Mouse (Mus musculus) MEL (cell line): Measurements from ENCODE around the gene Prkch. TPM values are rescaled to one million over a fixed set of nuclear protein-coding genes. Genes with fewer than 3 reads are reported as not detected.

Source experiments
- DNase-seq: peaks from one replicate; pipeline ENCODE4 v3.0.0; 2011; ENCODE audit warnings: low read depth, low spot score
- H3K27ac ChIP-seq: 2 replicates; pipeline ENCODE4 v1.5.1; 2012; ENCODE audit warnings: low read depth, mild to moderate bottlenecking, control low read depth, low read length, moderate library complexity; ENCODE audit not compliant: control insufficient read depth
- H3K27me3 ChIP-seq, 2 experiments: fragments of 150-350 bp in 1 of 2; sonication (generic) in 1 of 2; 2 replicates each; pipeline ENCODE4 v1.6.1; 2012; ENCODE audit warnings: low read length in 2 of 2, mild to moderate bottlenecking in 2 of 2, improper control_type of control experiment in 1 of 2, moderate library complexity in 1 of 2; ENCODE audit not compliant: insufficient read depth in 2 of 2, control insufficient read depth in 1 of 2
- H3K36me3 ChIP-seq, 2 experiments: 2 replicates each; pipeline ENCODE4 v1.6.1; 2012 to 2014; ENCODE audit warnings: low read length in 2 of 2, improper control_type of control experiment in 1 of 2, inconsistent platforms in 1 of 2, mild to moderate bottlenecking in 1 of 2; ENCODE audit not compliant: insufficient read depth in 2 of 2, control insufficient read depth in 1 of 2
- H3K4me1 ChIP-seq, 2 experiments: fragments of 150-350 bp in 1 of 2; sonication (generic) in 1 of 2; 2 replicates each; pipeline ENCODE4 v1.6.1; 2012; ENCODE audit warnings: low read length in 2 of 2, improper control_type of control experiment in 1 of 2, mild to moderate bottlenecking in 1 of 2; ENCODE audit not compliant: insufficient read depth in 2 of 2, control insufficient read depth in 1 of 2
- H3K4me3 ChIP-seq, 2 experiments: fragments of 150-350 bp in 1 of 2; sonication (generic) in 1 of 2; 2 replicates each; pipeline ENCODE4 v1.5.1; 2012; ENCODE audit warnings: low read depth in 2 of 2, low read length in 2 of 2, mild to moderate bottlenecking in 2 of 2, moderate library complexity in 2 of 2, control low read depth in 1 of 2, improper control_type of control experiment in 1 of 2; ENCODE audit not compliant: control insufficient read depth in 1 of 2, insufficient read depth in 1 of 2
- H3K79me2 ChIP-seq: 2 replicates; pipeline ENCODE4 v1.6.1; 2012; ENCODE audit warnings: mild to moderate bottlenecking, low read length, moderate library complexity; ENCODE audit not compliant: control insufficient read depth, poor library complexity, insufficient read depth
- H3K9ac ChIP-seq: 2 replicates; pipeline ENCODE4 v1.6.1; 2012; ENCODE audit warnings: low read depth, mild to moderate bottlenecking, control low read depth, low read length, moderate library complexity; ENCODE audit not compliant: control insufficient read depth, poor library complexity, severe bottlenecking
- H3K9me3 ChIP-seq: fragments of 150-350 bp; sonication (generic); replicated peaks from 2 replicates; pipeline ENCODE4 v1.6.1; 2012; ENCODE audit warnings: mild to moderate bottlenecking, low read length, improper control_type of control experiment, moderate library complexity; ENCODE audit not compliant: insufficient read depth
- CTCF ChIP-seq, 3 experiments: IDR thresholded peaks in 2 of 3; conservative IDR thresholded peaks in 1 of 3; 2 replicates each; pipeline ENCODE4 v1.5.1; 2011 to 2012; ENCODE audit warnings: low read length in 3 of 3, low read depth in 2 of 3, mild to moderate bottlenecking in 2 of 3, improper control_type of control experiment in 1 of 3, inconsistent platforms in 1 of 3, mixed read lengths in 1 of 3, moderate library complexity in 1 of 3; ENCODE audit not compliant: control insufficient read depth in 1 of 3, insufficient read depth in 1 of 3, poor library complexity in 1 of 3, severe bottlenecking in 1 of 3
- E2F4 ChIP-seq: IDR thresholded peaks from 2 replicates; pipeline ENCODE4 v1.6.1; 2011; ENCODE audit warnings: low read depth, low read length, improper control_type of control experiment, borderline replicate concordance
- ETS1 ChIP-seq: IDR thresholded peaks from 2 replicates; pipeline ENCODE4 v1.6.1; 2012; ENCODE audit warnings: low read depth, mild to moderate bottlenecking, inconsistent platforms, low read length, improper control_type of control experiment, moderate library complexity
- GATA1 ChIP-seq: IDR thresholded peaks from 2 replicates; pipeline ENCODE4 v1.6.1; 2011; ENCODE audit warnings: low read depth, low read length, improper control_type of control experiment
- KAT2A ChIP-seq: conservative IDR thresholded peaks from 2 replicates; pipeline ENCODE4 v1.6.1; 2012; ENCODE audit warnings: low read depth, low read length, improper control_type of control experiment, inconsistent platforms
- MEF2A ChIP-seq: IDR thresholded peaks from 2 replicates; pipeline ENCODE4 v1.6.1; 2014; ENCODE audit warnings: low read depth, mild to moderate bottlenecking, inconsistent platforms, low read length, improper control_type of control experiment; ENCODE audit not compliant: poor library complexity, insufficient replicate concordance, severe bottlenecking; ENCODE audit errors: extremely low read depth
- MXI1 ChIP-seq: IDR thresholded peaks from 2 replicates; pipeline ENCODE4 v1.6.1; 2011; ENCODE audit warnings: mild to moderate bottlenecking, low read depth, low read length, improper control_type of control experiment
- MYB ChIP-seq: IDR thresholded peaks from 2 replicates; pipeline ENCODE4 v1.6.1; 2011; ENCODE audit warnings: mild to moderate bottlenecking, low read depth, low read length, improper control_type of control experiment
- NRF1 ChIP-seq: IDR thresholded peaks from 2 replicates; pipeline ENCODE4 v1.6.1; 2014; ENCODE audit warnings: low read depth, mild to moderate bottlenecking, inconsistent platforms, low read length, improper control_type of control experiment, moderate library complexity; ENCODE audit not compliant: poor library complexity, insufficient read depth, severe bottlenecking
- POLR2A ChIP-seq, 2 experiments: IDR thresholded peaks; 2 replicates each; pipeline ENCODE4 v1.6.1; 2011 to 2012; ENCODE audit warnings: low read length in 2 of 2, mild to moderate bottlenecking in 2 of 2, control low read depth in 1 of 2, improper control_type of control experiment in 1 of 2, low read depth in 1 of 2, moderate library complexity in 1 of 2; ENCODE audit not compliant: control insufficient read depth in 1 of 2, insufficient read depth in 1 of 2, poor library complexity in 1 of 2
- RCOR1 ChIP-seq: IDR thresholded peaks from 2 replicates; pipeline ENCODE4 v1.6.1; 2012; ENCODE audit warnings: low read depth, mild to moderate bottlenecking, inconsistent platforms, low read length, improper control_type of control experiment
- SMC3 ChIP-seq: IDR thresholded peaks from 2 replicates; pipeline ENCODE4 v1.6.1; 2011; ENCODE audit warnings: low read depth, low read length, improper control_type of control experiment
- TAL1 ChIP-seq: IDR thresholded peaks from 2 replicates; pipeline ENCODE4 v1.6.1; 2012; ENCODE audit warnings: mild to moderate bottlenecking, inconsistent platforms, low read length, moderate library complexity, mixed read lengths
- TBP ChIP-seq: IDR thresholded peaks from 2 replicates; pipeline ENCODE4 v1.8.0; 2011; ENCODE audit warnings: low read depth, low read length, improper control_type of control experiment
- USF1 ChIP-seq: IDR thresholded peaks from 2 replicates; pipeline ENCODE4 v1.6.1; 2014; ENCODE audit warnings: low read depth, mild to moderate bottlenecking, inconsistent platforms, low read length, improper control_type of control experiment, moderate library complexity
- USF2 ChIP-seq, 2 experiments: IDR thresholded peaks; 2 replicates each; pipeline ENCODE4 v1.6.1; 2011 to 2012; ENCODE audit warnings: improper control_type of control experiment in 2 of 2, low read length in 2 of 2, borderline replicate concordance in 1 of 2, inconsistent platforms in 1 of 2, low read depth in 1 of 2, mild to moderate bottlenecking in 1 of 2; ENCODE audit not compliant: insufficient read depth in 1 of 2
- ZMIZ1 ChIP-seq: IDR thresholded peaks from 2 replicates; pipeline ENCODE4 v1.6.1; 2012; ENCODE audit warnings: low read depth, mild to moderate bottlenecking, inconsistent platforms, low read length, improper control_type of control experiment, moderate library complexity
- ZNF384 ChIP-seq: IDR thresholded peaks from 2 replicates; pipeline ENCODE4 v1.6.1; 2012; ENCODE audit warnings: low read depth, mild to moderate bottlenecking, inconsistent platforms, low read length, improper control_type of control experiment
- polyA plus RNA-seq, 2 experiments: library from polyadenylated mRNA; stranded (reverse) in 1 of 2; unstranded in 1 of 2; fragments of >175 nt in 1 of 2; fragments of >200 nt in 1 of 2; gene quantifications; 2 replicates each; pipeline versions ENCODE4 v1.2.1 to v1.2.4; 2012; ENCODE audit warnings: low replicate concordance in 2 of 2, low read depth in 1 of 2; ENCODE audit not compliant: insufficient read length in 2 of 2, insufficient read depth in 1 of 2, missing spikeins in 1 of 2
- total RNA-seq: library from RNA; depleted of rRNA; stranded (reverse); fragments of 300-350 nt; gene quantifications from 2 replicates; pipeline ENCODE4 v1.2.3, GENCODE M21; 2012

Prkch gene
- total and polyA plus RNA-seq, 3 experiments: not detected

- H3K27me3 ChIP-seq: peaks cover 0 to 2% of the 10 kb centered on the region in 2 experiments; a peak in 1 of 4 replicates
- H3K9me3 ChIP-seq: no peaks in the 10 kb centered on the region
- DNase-seq: no peak
- H3K27ac ChIP-seq: no peak overlapping the region
- H3K4me3 ChIP-seq: no peak overlapping the region
- no peak overlapping the region for H3K9ac ChIP-seq
- no peaks in the 10 kb centered on the region for H3K4me1 ChIP-seq
- H3K36me3 ChIP-seq: no peaks in the 10 kb centered on the region
- H3K79me2 ChIP-seq: no peaks in the 10 kb centered on the region
- TF ChIP-seq SMC3 (no peak), TBP (no peak), RCOR1 (no peak), MEF2A (no peak), TAL1 (no peak), MXI1 (no peak), GATA1 (no peak)
Measured at GRCm38 (mm10) chr12:73718036-73718435, 133.4 kb downstream of the Prkch start.

- H3K9me3 ChIP-seq: no peaks in the 10 kb centered on the region
- H3K27ac ChIP-seq: no peak overlapping the region
- no peak overlapping the region for H3K4me3 ChIP-seq
- no peak for TF ChIP-seq POLR2A (IDR thresholded peaks at IDR 0.05; ENCODE audit: control insufficient read depth in 1 of 2, insufficient read depth in 1 of 2, low read depth in 1 of 2, low read length in 2 of 2, poor library complexity in 1 of 2)
- no peak for TF ChIP-seq CTCF (IDR thresholded peaks at IDR 0.05 in 2 of 3, conservative IDR thresholded peaks at IDR 0.05 in 1 of 3; ENCODE audit: control insufficient read depth in 1 of 3, insufficient read depth in 1 of 3, low read depth in 2 of 3, low read length in 3 of 3, poor library complexity in 1 of 3, severe bottlenecking in 1 of 3)
- TF ChIP-seq USF2 (IDR thresholded peaks at IDR 0.05; ENCODE audit: borderline replicate concordance in 1 of 2, insufficient read depth in 1 of 2, low read depth in 1 of 2, low read length in 2 of 2): no peak
- no peak for TF ChIP-seq ZMIZ1
- no peak for TF ChIP-seq MYB
- no peak for TF ChIP-seq KAT2A
- no peak for TF ChIP-seq ETS1
- TF ChIP-seq USF1: no peak
- TF ChIP-seq, all 39 proteins: peak for 0
- Histone ChIP-seq H3K36me3 (no peaks in the 10 kb centered on the region), H3K27me3 (peaks cover 0 to 2% of the 10 kb centered on the region in 2 experiments; a peak in 1 of 4 replicates), H3K79me2 (no peaks in the 10 kb centered on the region), H3K9ac (no peak overlapping the region), H3K4me1 (no peaks in the 10 kb centered on the region)
- DNase-seq: no peak
Measured at GRCm38 (mm10) chr12:73719816-73720215, 135.2 kb downstream of the Prkch start.

GRCm38 (mm10) chr12:73720466-73720865 lies 135.9 kb downstream of the Prkch start:
- Histone ChIP-seq H3K4me1 (no peaks in the 10 kb centered on the region), H3K36me3 (no peaks in the 10 kb centered on the region), H3K9me3 (no peaks in the 10 kb centered on the region), H3K9ac (no peak overlapping the region), H3K79me2 (no peaks in the 10 kb centered on the region), H3K27me3 (peaks cover 0 to 2% of the 10 kb centered on the region in 2 experiments; a peak in 1 of 4 replicates), H3K4me3 (no peak overlapping the region), H3K27ac (no peak overlapping the region)
- no peak for DNase-seq
- TF ChIP-seq SMC3: no peak
- no peak for TF ChIP-seq ZNF384
- TF ChIP-seq E2F4: no peak
- no peak for TF ChIP-seq MEF2A
- TF ChIP-seq NRF1: no peak
- TF ChIP-seq GATA1: no peak
